In the genomic region with DNA sequence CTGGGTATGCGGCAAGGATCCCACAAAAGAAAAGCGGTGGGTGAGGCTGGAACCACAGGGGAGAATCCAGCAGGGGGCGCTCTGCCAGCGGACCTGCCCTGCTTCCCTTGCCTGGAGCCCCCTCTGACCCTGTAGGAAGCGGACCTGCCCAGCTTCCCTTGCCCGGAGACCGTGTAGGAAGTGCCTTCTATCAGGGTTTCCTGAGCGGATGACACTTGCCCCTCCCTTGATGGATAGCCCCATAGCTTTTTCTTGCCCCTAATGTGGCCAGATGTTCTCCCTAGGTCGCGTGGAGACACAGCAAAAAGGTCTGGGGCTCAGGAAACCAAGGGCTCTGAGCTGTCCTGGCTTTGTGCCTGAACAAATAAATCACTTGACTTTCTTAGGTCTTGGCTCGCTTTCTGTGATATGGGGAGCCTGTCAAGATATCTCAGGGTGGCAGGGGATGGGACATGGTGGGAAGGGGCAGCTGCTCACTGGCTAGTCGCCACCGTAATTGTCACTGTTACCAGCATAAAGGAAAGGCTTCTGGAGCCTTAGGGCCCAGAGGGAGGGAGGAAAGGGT, we compare ENCODE assay signal across 8 mouse cellular contexts. TPM values are rescaled to one million over a fixed set of nuclear protein-coding genes. Genes with fewer than 3 reads are reported as not detected.
DNase-seq lines count a peak whose midpoint lies in the region; ATAC-seq and TF ChIP-seq lines count a peak whose summit lies in the region.

No protein-coding gene starts in this region.

- intact Hi-C loops in heart, postnatal 25 days (cut with DNase I), result loop anchor here (2.0 kb wide), 1 partner anchor 15 kb away; no protein-coding TSS in a partner anchor

- H3K4me2 ChIP-seq in forebrain, embryonic 14.5 days (ENCODE audit: low read length), result peak overlapping the region; percentile 47

- H3K4me1 ChIP-seq in forebrain, embryonic 14.5 days (ENCODE audit: control insufficient read depth, insufficient read depth, low read length), result peaks cover 7% of the 10 kb centered on the region

- peak overlapping the region; percentile 61 for H3K9ac ChIP-seq in forebrain, embryonic 14.5 days (ENCODE audit: low read length)

- POLR2A ChIA-PET in Patski (lab: Charles Lee), result no interaction called here

- no peak for ATAC-seq in Patski
- ATAC-seq in forebrain, embryonic 14.5 days, result peak; percentile 72
- ATAC-seq in erythroblast, adult 5-6 weeks (replicated peaks; ENCODE audit: low FRiP score, poor library complexity, severe bottlenecking), result no peak

- H3K36me3 ChIP-seq in forebrain, embryonic 14.5 days (ENCODE audit: control insufficient read depth, insufficient read depth, low read length), result no peaks in the 10 kb centered on the region

- CTCF ChIA-PET in Patski (lab: Charles Lee), result interaction anchor here (1.3 to 1.4 kb wide), 2 partner anchors 10 to 73 kb away, joined by 3 to 4 read pairs; no protein-coding TSS in a partner anchor

- no peak overlapping the region for H3K4me3 ChIP-seq in forebrain, embryonic 14.5 days (ENCODE audit: low read depth, low read length)

- 17% methylated on average over 13 of the region's 13 CpGs for WGBS in forebrain, embryonic 14.5 days

- in situ Hi-C loops in Patski (cut with MboI; ENCODE audit: low pct_unique_long_range_greater_than_20kb), result no loop called here

- no peaks in the 10 kb centered on the region for H3K27me3 ChIP-seq in Patski
- no peaks in the 10 kb centered on the region for H3K27me3 ChIP-seq in forebrain, embryonic 14.5 days (replicated peaks; ENCODE audit: control insufficient read depth, insufficient read depth, low read length)

- H3K9me3 ChIP-seq in forebrain, embryonic 14.5 days (replicated peaks; ENCODE audit: control insufficient read depth, low read length), result no peaks in the 10 kb centered on the region

- H3K27ac ChIP-seq in forebrain, embryonic 14.5 days (ENCODE audit: low read depth, low read length), result peak overlapping the region; percentile 36; the same call in 1 of the 2 replicates

- DNase-seq in Patski (ENCODE audit: low read depth, low spot score), result no peak
- peak; percentile 66 for DNase-seq in cerebellum, adult 11 months
- peak; percentile 74 for DNase-seq in forebrain, embryonic 14.5 days (ENCODE audit: low spot score)
- DNase-seq in heart, postnatal 25 days (ENCODE audit: low spot score), result peak; percentile 71
- DNase-seq in kidney, postnatal 36 days, result peak; percentile 87 to 92
- peak; percentile 89 for DNase-seq in lung, postnatal 10 days
- DNase-seq in ovary, postnatal 36 days (ENCODE audit: low spot score), result peak; percentile 77

- TF ChIP-seq CTCF in Patski (IDR thresholded peaks at IDR 0.05), result peak; percentile 72

RNA-seq across cellular contexts. Expression of a gene that starts 36.8 kb away (rescaled TPM):
- polyA plus RNA-seq in Patski (2021), result 53.2 TPM
- 186 and 229 TPM in 2 replicates for polyA plus RNA-seq in forebrain, embryonic 14.5 days (2014; fragmentation: Nextera tagmentation; extraction: Ambion mirVana)
- total RNA-seq in heart, postnatal 25 days (2021), result 100 to 1,000 TPM; 111 to 117 TPM
- total RNA-seq in erythroblast, adult 5-6 weeks (2015; ENCODE audit: low replicate concordance), result not detected in 2 replicates
- total RNA-seq in erythroblast, adult 5-6 weeks (2017; ENCODE audit: low replicate concordance), result not detected in 2 replicates

RNA-seq across cellular contexts. Expression of a gene that starts 55.3 kb away (rescaled TPM):
- polyA plus RNA-seq in Patski (2021), result not detected
- polyA plus RNA-seq in forebrain, embryonic 14.5 days (2014; fragmentation: Nextera tagmentation; extraction: Ambion mirVana), result not detected in 2 replicates
- not detected for total RNA-seq in heart, postnatal 25 days (2021)
- not detected in 2 replicates for total RNA-seq in erythroblast, adult 5-6 weeks (2015; ENCODE audit: low replicate concordance)
- not detected in 2 replicates for total RNA-seq in erythroblast, adult 5-6 weeks (2017; ENCODE audit: low replicate concordance)

Comparison
In these comparisons a context has a peak if more than half of its experiments do, and no peak if none do; other contexts are left out.
1. RNA of a gene that starts 36.8 kb away (total RNA-seq): 111 to 117 TPM in heart, postnatal 25 days; not detected in erythroblast, adult 5-6 weeks; every median in the first group is over 100 times any median in the second.